Mouse (Mus musculus) midbrain, embryonic 13.5 days (tissue): ENCODE results near the gene Fgfr4. TPM values are rescaled to one million over a fixed set of nuclear protein-coding genes. Genes with fewer than 3 reads are reported as not detected.
"Not testable (repeated sequence)": the region's sequence is repeated elsewhere in the genome, so short reads cannot be mapped to it uniquely, and the experiment has no call there.

Experiments
- ATAC-seq: fragments of 200-750 bp; cut with Nextera tagmentation; 2 replicates; pipeline ENCODE4 v1.8.0; 2017; ENCODE audit warnings: mild to moderate bottlenecking, moderate TSS enrichment, moderate library complexity
- H3K27ac ChIP-seq: fragments of 300-500 bp; sonication (generic); 2 replicates; pipeline ENCODE4 v1.5.1; 2015; ENCODE audit warnings: inconsistent platforms, mild to moderate bottlenecking, moderate library complexity
- H3K27me3 ChIP-seq: fragments of 300-500 bp; sonication (generic); 2 replicates; pipeline ENCODE4 v1.6.1; 2015; ENCODE audit warnings: mild to moderate bottlenecking, inconsistent platforms
- H3K36me3 ChIP-seq: fragments of 300-500 bp; sonication (generic); 2 replicates; pipeline ENCODE4 v1.6.1; 2015; ENCODE audit warnings: mild to moderate bottlenecking, inconsistent platforms
- H3K4me1 ChIP-seq: fragments of 300-500 bp; sonication (generic); replicated peaks from 2 replicates; pipeline ENCODE4 v1.6.1; 2015; ENCODE audit warnings: inconsistent platforms
- H3K4me2 ChIP-seq: fragments of 300-500 bp; sonication (generic); replicated peaks from 2 replicates; pipeline ENCODE4 v1.6.1; 2015; ENCODE audit warnings: moderate library complexity, mild to moderate bottlenecking, inconsistent platforms
- H3K4me3 ChIP-seq: fragments of 300-500 bp; sonication (generic); replicated peaks from 2 replicates; pipeline ENCODE4 v1.5.1; 2015; ENCODE audit warnings: mild to moderate bottlenecking, inconsistent platforms
- H3K9ac ChIP-seq: fragments of 300-500 bp; sonication (generic); replicated peaks from 2 replicates; pipeline ENCODE4 v1.6.1; 2015; ENCODE audit warnings: mild to moderate bottlenecking, inconsistent platforms
- H3K9me3 ChIP-seq: fragments of 300-500 bp; sonication (generic); 2 replicates; pipeline ENCODE4 v1.6.1; 2016; ENCODE audit warnings: mild to moderate bottlenecking, inconsistent platforms
- WGBS: fragments of 180-500 bp; shearing (Covaris S2); methylation state at CpG from one replicate; pipeline ENCODE4 v1.1.7; 2015; 5-methylcytosine and 5-hydroxymethylcytosine counted together
- polyA plus RNA-seq: library from polyadenylated mRNA; unstranded; fragments of >200 nt; fragmentation: Nextera tagmentation; extraction: Ambion mirVana; gene quantifications from 2 replicates; pipeline ENCODE4 v1.2.1, GENCODE M21; 2015

The Fgfr4 gene
- polyA plus RNA-seq, 1 experiment from 2014 or later, result 0.47 TPM

- Histone ChIP-seq H3K27ac (no peak overlapping the region), H3K27me3 (peaks cover 3% of the 10 kb centered on the region; the same call in 1 of the 2 replicates), H3K9ac (no peak overlapping the region), H3K9me3 (no peaks in the 10 kb centered on the region), H3K36me3 (no peaks in the 10 kb centered on the region), H3K4me3 (no peak overlapping the region), H3K4me2 (no peak overlapping the region), H3K4me1 (peaks cover 14% of the 10 kb centered on the region)
- 93% methylated on average over 6 of the region's 6 CpGs for WGBS
- ATAC-seq, result no peak
Observed at GRCm38 (mm10) chr13:55176265-55176664, 23.8 kb downstream of the Fgfr4 start.

- no peak; the same call in 1 of the 2 replicates for ATAC-seq
- no peak overlapping the region for H3K4me3 ChIP-seq
Observed at GRCm38 (mm10) chr13:55177903-55178496, 25.6 kb downstream of the Fgfr4 start.

GRCm38 (mm10) chr13:55178556-55178955 lies 26.1 kb downstream of the Fgfr4 start:
- H3K27me3 ChIP-seq, result no peaks in the 10 kb centered on the region
- no peaks in the 10 kb centered on the region for H3K36me3 ChIP-seq
- no peak overlapping the region for H3K27ac ChIP-seq
- H3K4me2 ChIP-seq, result no peak overlapping the region
- peak; percentile 21; the same call in 1 of the 2 replicates for ATAC-seq
- H3K9ac ChIP-seq, result no peak overlapping the region
- 36% methylated on average over 2 of the region's 2 CpGs for WGBS
- H3K4me1 ChIP-seq, result peaks cover 6% of the 10 kb centered on the region
- H3K9me3 ChIP-seq, result no peaks in the 10 kb centered on the region
- H3K4me3 ChIP-seq, result no peak overlapping the region

More at GRCm38 (mm10) chr13:55177903-55178496, 25.6 kb downstream of the Fgfr4 start:
- no peak overlapping the region for H3K4me2 ChIP-seq
- H3K4me1 ChIP-seq, result peaks cover 6% of the 10 kb centered on the region
- H3K27me3 ChIP-seq, result no peaks in the 10 kb centered on the region
- 63% methylated on average over 4 of the region's 4 CpGs for WGBS
- no peaks in the 10 kb centered on the region for H3K9me3 ChIP-seq
- no peak overlapping the region for H3K9ac ChIP-seq
- H3K36me3 ChIP-seq, result no peaks in the 10 kb centered on the region
- H3K27ac ChIP-seq, result no peak overlapping the region

DNA sequence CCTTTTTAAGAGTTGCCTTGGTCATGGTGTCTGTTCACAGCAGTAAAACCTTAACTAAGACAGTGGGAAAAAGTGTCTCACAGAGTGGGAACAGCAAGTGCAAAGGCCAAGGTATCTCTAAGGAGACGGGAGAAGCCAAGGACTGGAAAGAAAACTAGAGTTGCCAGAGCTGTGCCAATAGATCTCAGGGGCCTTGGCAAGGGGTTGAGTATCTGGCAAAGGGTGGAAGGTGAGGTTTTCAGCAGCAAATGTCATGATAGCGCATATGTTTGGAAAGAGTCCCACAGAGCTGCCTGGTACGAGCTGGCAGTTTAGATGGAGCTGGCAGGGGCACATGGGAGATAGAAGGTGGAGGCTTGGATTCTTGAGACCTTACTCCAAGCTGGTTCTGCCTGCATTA lies 27.2 kb downstream of the Fgfr4 start:
- H3K9ac ChIP-seq, result no peak overlapping the region
- H3K27ac ChIP-seq, result no peak overlapping the region
- WGBS, result 93% methylated on average over 3 of the region's 3 CpGs
- no peak for ATAC-seq
- no peaks in the 10 kb centered on the region for H3K36me3 ChIP-seq
- H3K4me1 ChIP-seq, result peaks cover 6% of the 10 kb centered on the region
- H3K4me2 ChIP-seq, result no peak overlapping the region
- no peaks in the 10 kb centered on the region for H3K27me3 ChIP-seq
- H3K4me3 ChIP-seq, result no peak overlapping the region
- no peaks in the 10 kb centered on the region for H3K9me3 ChIP-seq

GRCm38 (mm10) chr13:55181786-55182172 lies 29.3 kb downstream of the Fgfr4 start:
- Histone ChIP-seq H3K4me2 (peak overlapping the region; percentile 53; the same call in 1 of the 2 replicates), H3K9me3 (no peaks in the 10 kb centered on the region), H3K4me3 (0 out of 2 replicates have a peak overlapping the region, but pooled peaks have one; percentile 27), H3K36me3 (no peaks in the 10 kb centered on the region), H3K27me3 (no peaks in the 10 kb centered on the region), H3K4me1 (peaks cover 6% of the 10 kb centered on the region), H3K9ac (no peak overlapping the region), H3K27ac (peak overlapping the region; percentile 75; the same call in 1 of the 2 replicates)
- WGBS, result 79% methylated on average over 2 of the region's 2 CpGs
- ATAC-seq, result no peak

- peaks cover 6% of the 10 kb centered on the region for H3K4me1 ChIP-seq
- H3K27me3 ChIP-seq, result no peaks in the 10 kb centered on the region
- no peaks in the 10 kb centered on the region for H3K9me3 ChIP-seq
- H3K4me3 ChIP-seq, result peak overlapping the region; percentile 27
- no peaks in the 10 kb centered on the region for H3K36me3 ChIP-seq
- peak overlapping the region; percentile 75 for H3K27ac ChIP-seq
- H3K9ac ChIP-seq, result peak overlapping the region; percentile 52
- peak overlapping the region; percentile 53 for H3K4me2 ChIP-seq
- ATAC-seq, result peak; percentile 81
- whole genome bisulfite sequencing, result 2% methylated on average over 23 of the region's 23 CpGs
Observed at GRCm38 (mm10) chr13:55182173-55182894, 29.9 kb downstream of the Fgfr4 start.

DNA sequence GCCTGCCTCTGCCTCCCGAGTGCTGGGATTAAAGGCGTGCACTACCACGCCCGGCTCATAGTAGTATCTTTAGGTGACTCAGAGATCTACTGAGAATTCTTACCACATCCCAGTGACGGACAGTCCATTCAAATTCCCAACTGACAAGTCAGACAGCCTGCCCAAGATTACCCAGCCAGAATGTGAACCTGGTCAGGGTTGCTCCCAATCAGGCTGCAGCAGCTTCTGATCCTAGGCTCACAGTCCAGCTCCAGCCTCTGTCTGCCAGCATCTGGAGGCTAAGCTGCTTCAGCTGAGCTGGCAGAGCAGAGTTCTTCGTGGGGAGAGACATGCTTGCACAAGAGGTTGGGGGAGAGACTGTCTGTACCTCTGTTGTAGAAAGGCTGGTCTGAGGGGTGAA lies 30.9 kb downstream of the Fgfr4 start:
- Histone ChIP-seq H3K4me3 (no peak overlapping the region), H3K9ac (no peak overlapping the region), H3K36me3 (no peaks in the 10 kb centered on the region), H3K9me3 (no peaks in the 10 kb centered on the region), H3K4me2 (no peak overlapping the region), H3K27ac (no peak overlapping the region), H3K4me1 (peaks cover 6% of the 10 kb centered on the region), H3K27me3 (no peaks in the 10 kb centered on the region)
- ATAC-seq, result no peak
- 88% methylated on average over 6 of the region's 6 CpGs for WGBS

DNA sequence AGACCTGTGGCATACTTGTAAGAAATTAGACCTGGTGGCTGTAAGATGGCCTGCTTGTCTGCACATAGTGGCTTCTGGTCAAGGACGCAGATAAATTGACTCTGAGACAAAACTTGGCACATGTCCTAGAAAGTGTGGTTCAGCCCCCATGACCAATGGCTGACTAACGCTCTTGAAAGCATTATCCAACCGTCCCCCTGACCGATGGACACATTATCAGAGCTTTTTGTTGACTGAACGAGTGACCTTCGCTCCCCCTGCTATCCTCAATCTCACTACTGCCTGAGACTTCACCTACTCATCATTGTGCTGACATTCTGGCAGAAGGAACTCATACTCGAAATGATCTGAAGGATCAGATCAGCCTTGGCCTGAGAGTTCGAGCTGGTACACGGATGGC lies 34.6 kb downstream of the Fgfr4 start:
- H3K9ac ChIP-seq, H3K36me3 ChIP-seq, H3K4me2 ChIP-seq, ATAC-seq, H3K4me3 ChIP-seq, H3K27me3 ChIP-seq, H3K9me3 ChIP-seq, H3K27ac ChIP-seq: not testable (repeated sequence)
- H3K4me1 ChIP-seq, result peaks cover 21% of the 10 kb centered on the region
- WGBS, result 42% methylated on average over 3 of the region's 9 CpGs

DNA sequence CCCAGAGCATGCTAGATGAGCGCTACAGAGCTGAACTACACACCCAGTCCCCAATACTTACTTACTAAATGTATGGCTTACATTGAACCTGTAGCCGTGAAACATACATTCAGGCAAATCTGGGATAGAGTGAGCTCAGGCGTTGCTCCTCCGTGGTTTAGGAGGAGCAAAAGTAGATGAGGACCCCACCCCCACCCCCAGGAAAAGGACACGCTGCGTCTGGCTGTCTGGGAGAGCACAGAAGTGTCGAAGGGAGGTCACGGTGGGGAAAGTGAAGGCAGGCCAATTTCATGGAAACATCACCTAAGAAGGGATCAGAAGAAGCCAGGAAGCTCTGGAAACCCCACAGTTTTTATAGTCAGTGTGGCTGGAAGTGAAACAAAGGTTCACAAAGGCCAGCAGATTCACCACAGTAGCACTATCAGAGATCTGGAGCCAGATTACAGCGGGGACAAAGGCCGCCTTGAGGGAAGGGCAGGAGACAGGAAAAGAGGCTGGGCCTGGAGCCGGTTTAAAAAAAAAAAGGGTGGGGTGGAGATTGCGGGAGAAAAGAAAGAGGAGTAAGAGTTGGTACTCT lies 37.2 kb downstream of the Fgfr4 start:
- H3K36me3 ChIP-seq, result no peaks in the 10 kb centered on the region
- peak overlapping the region; percentile 83 for H3K9ac ChIP-seq
- H3K27ac ChIP-seq, result peak overlapping the region; percentile 95
- H3K4me3 ChIP-seq, result peak overlapping the region; percentile 47
- peak overlapping the region; percentile 64 for H3K4me2 ChIP-seq
- peak; percentile 59 for ATAC-seq
- 2% methylated on average over 12 of the region's 12 CpGs for WGBS
- H3K4me1 ChIP-seq, result peaks cover 16% of the 10 kb centered on the region
- H3K9me3 ChIP-seq, result no peaks in the 10 kb centered on the region
- H3K27me3 ChIP-seq, result no peaks in the 10 kb centered on the region

GRCm38 (mm10) chr13:55190121-55190868 lies 37.9 kb downstream of the Fgfr4 start:
- ATAC-seq, result peak; percentile 99
- 2% methylated on average over 34 of the region's 34 CpGs for WGBS
- peak overlapping the region; percentile 64 for H3K4me2 ChIP-seq
- no peaks in the 10 kb centered on the region for H3K36me3 ChIP-seq
- H3K27ac ChIP-seq, result peak overlapping the region; percentile 95
- peak overlapping the region; percentile 47 for H3K4me3 ChIP-seq
- no peaks in the 10 kb centered on the region for H3K9me3 ChIP-seq
- H3K4me1 ChIP-seq, result peaks cover 16% of the 10 kb centered on the region
- peak overlapping the region; percentile 83 for H3K9ac ChIP-seq
- no peaks in the 10 kb centered on the region for H3K27me3 ChIP-seq

GRCm38 (mm10) chr13:55191535-55191934 lies 39.1 kb downstream of the Fgfr4 start:
- no peak overlapping the region for H3K4me3 ChIP-seq
- H3K4me1 ChIP-seq, result peaks cover 16% of the 10 kb centered on the region
- WGBS, result 87% methylated on average over 5 of the region's 5 CpGs
- H3K4me2 ChIP-seq, result no peak overlapping the region
- no peak overlapping the region for H3K9ac ChIP-seq
- H3K36me3 ChIP-seq, result no peaks in the 10 kb centered on the region
- H3K27me3 ChIP-seq, result no peaks in the 10 kb centered on the region
- no peak overlapping the region for H3K27ac ChIP-seq
- no peak for ATAC-seq
- no peaks in the 10 kb centered on the region for H3K9me3 ChIP-seq

GRCm38 (mm10) chr13:55202758-55203157 lies 50.3 kb downstream of the Fgfr4 start:
- H3K36me3 ChIP-seq, ATAC-seq, H3K4me1 ChIP-seq, H3K9me3 ChIP-seq, H3K4me2 ChIP-seq, H3K4me3 ChIP-seq, H3K27me3 ChIP-seq, H3K9ac ChIP-seq, H3K27ac ChIP-seq: not testable (repeated sequence)
- WGBS, result 87% methylated on average over 4 of the region's 4 CpGs
